Mouse (Mus musculus): ENCODE measurements at regions not wholly inside any gene's neighbourhood (a gene's known extent, or its start where the extent isn't known, plus 50 kb on each side); places are given as distances from the start of the nearest gene placed in this dataset.

DNA sequence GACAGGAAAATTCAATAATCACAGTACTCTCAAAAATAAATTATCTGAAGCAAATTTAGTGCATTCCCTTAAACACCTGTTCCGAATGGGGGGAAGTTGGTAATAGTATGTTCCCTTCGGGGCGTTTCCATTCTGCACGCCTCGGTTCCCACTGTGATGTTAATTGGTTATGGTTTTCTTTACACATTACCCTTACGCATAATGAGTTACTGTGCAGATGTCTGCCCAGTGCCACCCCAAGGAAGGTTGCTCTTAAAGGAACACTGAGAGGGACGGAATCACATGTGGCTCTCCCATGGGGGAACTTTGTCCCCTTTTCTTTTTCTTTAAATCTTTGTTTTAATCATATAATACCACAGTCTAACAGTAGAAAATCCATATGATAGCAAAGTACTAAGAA lies 217.5 kb downstream of the Zfp36l1 start:
- 87% methylated on average over 7 of the region's 7 CpGs for WGBS
- Histone ChIP-seq H3K36me3 (ENCODE audit: control insufficient read depth, insufficient read depth, low read length) (no peaks in the 10 kb centered on the region), H3K4me1 (ENCODE audit: control insufficient read depth, insufficient read depth, insufficient read length) (no peaks in the 10 kb centered on the region), H3K4me3 (ENCODE audit: extremely low read depth, insufficient read depth, insufficient read length) (no peak overlapping the region), H3K27ac (ENCODE audit: insufficient read depth, low read length) (no peak overlapping the region), H3K27me3 (ENCODE audit: control insufficient read depth, insufficient read depth, low read length) (no peaks in the 10 kb centered on the region)
- TF ChIP-seq CTCF (IDR thresholded peaks at IDR 0.05; ENCODE audit: extremely low read depth, insufficient read depth, insufficient read length, insufficient replicate concordance) (no peak), POLR2A (IDR thresholded peaks at IDR 0.05; ENCODE audit: low read depth, low read length) (no peak)
- no peak for DNase-seq (ENCODE audit: low read depth in 1 of 2, low spot score in 2 of 2)

DNA sequence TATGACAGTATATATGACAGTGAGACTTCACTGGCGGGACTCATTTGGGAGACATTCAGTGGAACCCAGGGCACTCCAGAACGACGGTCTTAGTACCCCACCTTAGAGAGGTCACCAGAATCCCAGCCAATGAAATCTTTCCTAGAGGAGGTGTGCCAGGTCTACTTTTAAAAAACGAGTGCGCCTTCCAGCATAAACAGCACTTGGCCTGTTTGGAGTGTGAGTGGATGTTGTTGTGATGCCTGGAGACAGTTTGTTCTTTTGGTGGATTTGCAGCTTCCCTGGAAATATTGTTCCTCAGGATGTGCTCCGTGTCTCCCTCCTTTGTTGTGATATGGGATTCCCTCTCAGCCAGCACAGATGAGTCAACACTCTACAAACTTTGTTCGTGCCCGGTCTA lies 219.9 kb downstream of the Zfp36l1 start:
- no peak overlapping the region for H3K27ac ChIP-seq (ENCODE audit: insufficient read depth, low read length)
- H3K36me3 ChIP-seq (ENCODE audit: control insufficient read depth, insufficient read depth, low read length): no peaks in the 10 kb centered on the region
- 94% methylated on average over 8 of the region's 8 CpGs for WGBS
- TF ChIP-seq CTCF (IDR thresholded peaks at IDR 0.05; ENCODE audit: extremely low read depth, insufficient read depth, insufficient read length, insufficient replicate concordance): no peak
- no peak for TF ChIP-seq POLR2A (IDR thresholded peaks at IDR 0.05; ENCODE audit: low read depth, low read length)
- no peak for DNase-seq (ENCODE audit: low read depth in 1 of 2, low spot score in 2 of 2)
- no peaks in the 10 kb centered on the region for H3K4me1 ChIP-seq (ENCODE audit: control insufficient read depth, insufficient read depth, insufficient read length)
- no peak overlapping the region for H3K4me3 ChIP-seq (ENCODE audit: extremely low read depth, insufficient read depth, insufficient read length)
- no peaks in the 10 kb centered on the region for H3K27me3 ChIP-seq (ENCODE audit: control insufficient read depth, insufficient read depth, low read length)

DNA sequence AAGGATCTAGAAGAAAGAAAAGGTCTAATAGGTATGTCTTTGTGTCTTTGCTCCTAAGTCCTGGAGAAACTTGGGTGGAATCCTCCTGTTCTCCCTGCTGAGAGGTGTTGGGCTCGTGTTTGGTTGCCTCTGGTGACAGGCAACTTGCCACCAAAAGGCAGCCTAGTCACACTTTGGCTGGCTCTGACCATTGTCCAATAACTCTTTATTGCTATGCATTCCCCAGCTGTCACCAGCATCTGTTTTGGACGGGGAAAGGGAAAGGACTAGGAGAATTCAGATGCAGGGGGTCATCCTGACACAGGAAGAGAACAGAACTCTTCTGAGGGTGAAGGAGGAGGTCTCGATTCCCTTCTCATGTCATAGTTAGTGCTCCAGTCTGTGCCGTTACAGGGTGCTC lies 220.9 kb downstream of the Zfp36l1 start:
- no peak for DNase-seq (ENCODE audit: low read depth in 1 of 2, low spot score in 2 of 2)
- H3K4me1 ChIP-seq (ENCODE audit: control insufficient read depth, insufficient read depth, insufficient read length): no peaks in the 10 kb centered on the region
- H3K27ac ChIP-seq (ENCODE audit: insufficient read depth, low read length): no peak overlapping the region
- TF ChIP-seq POLR2A (IDR thresholded peaks at IDR 0.05; ENCODE audit: low read depth, low read length): no peak
- TF ChIP-seq CTCF (IDR thresholded peaks at IDR 0.05; ENCODE audit: extremely low read depth, insufficient read depth, insufficient read length, insufficient replicate concordance): no peak
- WGBS: 80% methylated on average over 4 of the region's 4 CpGs
- no peaks in the 10 kb centered on the region for H3K27me3 ChIP-seq (ENCODE audit: control insufficient read depth, insufficient read depth, low read length)
- H3K4me3 ChIP-seq (ENCODE audit: extremely low read depth, insufficient read depth, insufficient read length): no peak overlapping the region
- no peaks in the 10 kb centered on the region for H3K36me3 ChIP-seq (ENCODE audit: control insufficient read depth, insufficient read depth, low read length)

DNA sequence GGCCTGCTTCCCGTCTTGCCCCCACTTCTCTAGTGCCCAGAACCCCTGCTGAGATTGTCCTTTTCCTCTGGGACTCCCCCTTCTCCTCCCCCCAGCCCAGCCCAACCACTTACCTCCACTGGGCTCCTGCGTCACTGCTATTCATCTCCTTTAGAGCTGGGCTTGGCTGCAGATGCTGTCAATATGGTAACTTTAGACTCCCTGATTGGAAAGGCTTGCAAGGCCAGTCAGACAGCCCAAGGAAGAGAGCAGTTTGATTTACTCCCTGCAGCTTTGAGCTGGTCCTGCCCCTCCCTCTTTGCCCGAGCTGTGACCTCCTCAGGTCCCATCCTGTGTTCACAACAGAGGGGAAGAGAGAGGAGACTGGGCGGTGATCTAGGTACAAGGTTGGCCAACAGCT lies 221.9 kb downstream of the Zfp36l1 start:
- WGBS: 74% methylated on average over 4 of the region's 4 CpGs
- TF ChIP-seq POLR2A (IDR thresholded peaks at IDR 0.05; ENCODE audit: low read depth, low read length) (no peak), CTCF (IDR thresholded peaks at IDR 0.05; ENCODE audit: extremely low read depth, insufficient read depth, insufficient read length, insufficient replicate concordance) (no peak)
- no peak overlapping the region for H3K4me3 ChIP-seq (ENCODE audit: extremely low read depth, insufficient read depth, insufficient read length)
- H3K36me3 ChIP-seq (ENCODE audit: control insufficient read depth, insufficient read depth, low read length): no peaks in the 10 kb centered on the region
- no peaks in the 10 kb centered on the region for H3K4me1 ChIP-seq (ENCODE audit: control insufficient read depth, insufficient read depth, insufficient read length)
- no peaks in the 10 kb centered on the region for H3K27me3 ChIP-seq (ENCODE audit: control insufficient read depth, insufficient read depth, low read length)
- no peak overlapping the region for H3K27ac ChIP-seq (ENCODE audit: insufficient read depth, low read length)
- DNase-seq (ENCODE audit: low read depth in 1 of 2, low spot score in 2 of 2): no peak

DNA sequence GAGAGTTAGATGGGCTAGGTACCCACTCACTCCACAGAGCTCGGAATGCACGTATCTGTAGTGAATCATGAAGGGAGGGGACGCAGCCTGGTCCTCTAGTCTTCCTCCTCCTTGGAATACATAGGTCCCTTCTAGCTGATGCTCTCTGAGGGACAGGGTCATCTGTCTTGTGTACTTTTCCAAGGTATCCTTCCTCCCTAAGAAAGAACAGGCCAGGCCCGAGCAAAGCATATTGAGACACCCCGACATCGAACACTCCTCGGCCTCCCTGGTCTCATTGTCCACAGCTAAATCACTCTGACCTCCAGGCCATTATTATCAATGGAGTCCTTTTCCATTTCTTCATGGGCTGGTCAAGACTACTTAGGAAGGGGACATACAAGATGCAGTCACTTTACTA lies 222.5 kb downstream of the Zfp36l1 start:
- H3K4me3 ChIP-seq (ENCODE audit: extremely low read depth, insufficient read depth, insufficient read length): no peak overlapping the region
- peaks cover 2% of the 10 kb centered on the region; the same call in 1 of the 2 replicates for H3K4me1 ChIP-seq (ENCODE audit: control insufficient read depth, insufficient read depth, insufficient read length)
- TF ChIP-seq CTCF (IDR thresholded peaks at IDR 0.05; ENCODE audit: extremely low read depth, insufficient read depth, insufficient read length, insufficient replicate concordance) (no peak), POLR2A (IDR thresholded peaks at IDR 0.05; ENCODE audit: low read depth, low read length) (no peak)
- no peaks in the 10 kb centered on the region for H3K36me3 ChIP-seq (ENCODE audit: control insufficient read depth, insufficient read depth, low read length)
- 92% methylated on average over 7 of the region's 7 CpGs for WGBS
- no peak overlapping the region for H3K27ac ChIP-seq (ENCODE audit: insufficient read depth, low read length)
- H3K27me3 ChIP-seq (ENCODE audit: control insufficient read depth, insufficient read depth, low read length): no peaks in the 10 kb centered on the region
- DNase-seq (ENCODE audit: low read depth in 1 of 2, low spot score in 2 of 2): no peak

DNA sequence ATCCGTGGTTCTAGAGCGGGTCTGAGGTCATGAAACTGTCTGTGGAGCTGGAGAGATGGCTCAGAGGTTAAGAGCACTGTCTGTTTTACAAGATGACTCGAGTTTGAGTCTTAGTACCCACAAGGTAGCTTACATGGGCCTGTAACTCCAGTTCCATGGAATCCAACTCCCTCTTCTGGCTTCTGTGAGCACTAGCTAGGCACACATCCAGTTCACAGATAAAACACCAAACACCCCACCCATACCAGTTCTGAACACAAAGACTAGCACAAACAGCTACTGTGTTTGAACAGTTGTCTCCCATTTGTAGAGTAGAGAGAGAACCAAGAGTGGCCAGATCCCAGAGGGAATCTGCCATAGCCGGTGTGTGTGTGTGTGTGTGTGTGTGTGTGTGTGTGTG lies 224.0 kb downstream of the Zfp36l1 start:
- Histone ChIP-seq H3K4me3 (ENCODE audit: extremely low read depth, insufficient read depth, insufficient read length) (no peak overlapping the region), H3K4me1 (ENCODE audit: control insufficient read depth, insufficient read depth, insufficient read length) (peaks cover 7% of the 10 kb centered on the region; the same call in 1 of the 2 replicates), H3K36me3 (ENCODE audit: control insufficient read depth, insufficient read depth, low read length) (no peaks in the 10 kb centered on the region), H3K27me3 (ENCODE audit: control insufficient read depth, insufficient read depth, low read length) (no peaks in the 10 kb centered on the region), H3K27ac (ENCODE audit: insufficient read depth, low read length) (no peak overlapping the region)
- TF ChIP-seq CTCF (IDR thresholded peaks at IDR 0.05; ENCODE audit: extremely low read depth, insufficient read depth, insufficient read length, insufficient replicate concordance) (no peak), POLR2A (IDR thresholded peaks at IDR 0.05; ENCODE audit: low read depth, low read length) (no peak)
- DNase-seq (ENCODE audit: low read depth in 1 of 2, low spot score in 2 of 2): no peak
- WGBS: 95% methylated on average over 4 of the region's 4 CpGs

DNA sequence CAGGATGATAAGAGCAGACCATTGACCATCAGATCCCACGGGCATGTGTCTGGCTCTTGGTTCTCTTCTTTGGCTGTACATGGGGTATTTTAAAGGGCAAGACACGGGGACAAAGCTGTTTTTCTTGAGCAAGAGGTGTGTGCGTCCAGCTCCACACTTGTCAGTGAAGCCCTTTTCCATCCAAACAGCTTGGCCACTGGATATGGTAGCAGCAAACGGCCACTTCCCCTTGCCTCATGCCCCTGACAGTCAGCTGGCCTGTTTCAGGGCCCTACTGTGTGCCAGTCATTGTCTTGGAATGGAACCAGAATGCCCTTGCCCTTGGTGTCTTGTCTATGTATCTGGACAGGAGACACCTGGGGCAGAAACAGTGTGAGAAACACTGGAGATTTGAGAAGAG lies 224.7 kb downstream of the Zfp36l1 start:
- H3K4me3 ChIP-seq (ENCODE audit: extremely low read depth, insufficient read depth, insufficient read length): no peak overlapping the region
- peaks cover 7% of the 10 kb centered on the region; the same call in 1 of the 2 replicates for H3K4me1 ChIP-seq (ENCODE audit: control insufficient read depth, insufficient read depth, insufficient read length)
- 86% methylated on average over 4 of the region's 4 CpGs for WGBS
- no peak overlapping the region for H3K27ac ChIP-seq (ENCODE audit: insufficient read depth, low read length)
- TF ChIP-seq POLR2A (IDR thresholded peaks at IDR 0.05; ENCODE audit: low read depth, low read length) (no peak), CTCF (IDR thresholded peaks at IDR 0.05; ENCODE audit: extremely low read depth, insufficient read depth, insufficient read length, insufficient replicate concordance) (no peak)
- no peaks in the 10 kb centered on the region for H3K36me3 ChIP-seq (ENCODE audit: control insufficient read depth, insufficient read depth, low read length)
- no peaks in the 10 kb centered on the region for H3K27me3 ChIP-seq (ENCODE audit: control insufficient read depth, insufficient read depth, low read length)
- no peak for DNase-seq (ENCODE audit: low read depth in 1 of 2, low spot score in 2 of 2)
